Mouse (Mus musculus) gastrocnemius, adult 8-10 months (tissue): Measurements from ENCODE around the gene Tbx1. TPM values are rescaled to one million over a fixed set of nuclear protein-coding genes. Genes with fewer than 3 reads are reported as not detected.

Experiments used
- DNase-seq, 2 experiments: peaks; one replicate each; pipeline ENCODE4 v3.0.0; 2022; ENCODE audit warnings: low spot score in 2 of 2
- total RNA-seq, 4 experiments: library from RNA; stranded (reverse); gene quantifications; 2 replicates each; pipeline ENCODE4 v1.2.4; 2022

The Tbx1 gene
- total RNA-seq: 1 to 10 TPM; 3.0 to 5.8 (median 3.9) TPM

DNA sequence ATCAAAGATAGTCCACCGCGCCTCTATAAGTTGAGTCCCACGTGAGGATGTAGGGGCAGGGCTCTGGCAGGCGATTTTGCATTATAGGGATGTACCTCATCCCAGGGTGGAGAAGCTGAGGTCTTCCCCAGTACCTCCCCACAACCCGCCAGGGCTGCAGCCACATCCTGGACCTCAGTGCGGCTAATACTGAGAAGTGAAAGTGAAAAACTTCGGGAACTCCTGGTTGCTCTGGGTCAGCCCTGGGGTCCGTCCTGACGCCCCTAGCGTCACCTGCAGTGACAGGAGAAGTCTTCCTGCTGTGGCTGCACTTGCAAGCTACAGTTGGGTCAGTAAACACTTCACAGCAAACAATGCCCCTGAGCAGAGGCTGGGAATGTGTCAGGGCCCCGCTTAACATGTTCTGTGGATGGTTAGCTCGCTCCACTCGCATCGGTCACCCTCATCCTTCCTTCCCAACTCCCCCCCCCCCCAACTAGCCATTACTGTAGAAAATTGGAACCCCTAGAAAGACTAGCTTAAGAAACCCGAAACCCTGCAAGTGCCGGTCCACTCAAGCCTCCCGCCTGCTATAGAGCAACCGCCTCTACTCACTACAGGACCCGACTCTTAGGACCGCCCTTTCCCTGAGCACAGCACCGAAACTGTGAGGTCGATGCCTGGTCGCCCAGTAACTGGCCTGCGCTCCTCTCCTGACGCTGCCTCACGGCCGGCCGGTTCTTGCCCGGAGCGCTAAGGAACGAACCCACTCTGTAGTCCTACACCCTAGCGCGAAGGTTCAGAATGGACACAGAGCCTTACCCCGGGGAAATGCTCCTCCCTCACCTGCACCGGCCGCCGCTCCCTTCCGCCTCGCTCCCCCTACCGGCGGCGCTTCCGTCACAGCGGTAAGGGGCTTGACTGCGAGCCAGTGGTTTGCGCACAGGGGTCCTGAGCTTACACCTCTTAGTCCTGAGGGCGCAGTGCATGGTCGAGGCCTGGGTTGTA lies at the start of gene Tbx1:
Gene Tbx1 (minus strand): TSS at position 868 of the 987 bp plus-strand sequence.
- DNase-seq: no peak

DNA sequence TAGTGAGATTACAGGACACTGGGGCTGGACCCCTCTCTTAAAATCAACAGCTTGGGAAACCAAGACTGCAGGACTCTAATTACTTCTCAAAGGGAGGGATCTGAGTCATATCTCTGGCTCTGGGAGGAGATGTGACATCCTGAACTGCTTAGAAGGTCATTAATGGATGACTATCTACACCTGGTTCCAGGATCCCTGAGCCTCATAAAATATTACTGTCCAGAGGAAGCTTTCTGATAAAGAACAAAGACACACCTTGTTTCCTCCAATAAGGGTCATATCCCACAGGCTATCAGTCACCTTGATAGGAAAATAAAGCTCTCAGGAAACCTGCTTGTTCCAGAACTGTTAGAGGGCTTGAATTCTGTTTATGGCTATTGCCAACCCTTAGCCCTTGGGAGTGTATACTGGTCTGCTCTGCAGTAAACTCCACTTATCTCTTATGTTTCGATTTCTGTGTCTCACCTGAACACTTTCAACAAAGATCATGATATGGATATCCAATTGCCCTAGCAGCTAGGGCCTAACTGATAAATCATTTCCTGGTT lies 49.0 kb upstream of the Tbx1 start:
- no peak for DNase-seq

DNA sequence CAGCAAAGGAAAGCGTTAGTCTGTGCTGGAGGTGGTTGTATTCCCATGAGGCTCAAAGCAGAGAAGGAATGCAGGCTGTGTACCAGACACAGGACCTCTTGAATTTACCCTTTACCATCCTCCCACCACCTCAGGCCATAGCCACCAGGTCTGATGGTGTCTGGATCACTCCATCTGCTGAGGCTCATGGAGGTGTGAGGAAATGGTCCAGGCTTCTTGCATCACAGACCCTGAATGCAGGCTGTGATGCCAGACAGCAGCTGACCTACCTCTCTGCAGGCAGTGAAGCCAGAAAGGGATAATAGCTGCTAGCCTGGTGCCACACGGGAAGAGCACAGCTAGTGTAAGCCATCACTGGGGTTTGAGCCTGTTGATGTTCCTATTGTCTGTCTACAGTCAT lies 47.9 kb upstream of the Tbx1 start:
- no peak for DNase-seq

DNA sequence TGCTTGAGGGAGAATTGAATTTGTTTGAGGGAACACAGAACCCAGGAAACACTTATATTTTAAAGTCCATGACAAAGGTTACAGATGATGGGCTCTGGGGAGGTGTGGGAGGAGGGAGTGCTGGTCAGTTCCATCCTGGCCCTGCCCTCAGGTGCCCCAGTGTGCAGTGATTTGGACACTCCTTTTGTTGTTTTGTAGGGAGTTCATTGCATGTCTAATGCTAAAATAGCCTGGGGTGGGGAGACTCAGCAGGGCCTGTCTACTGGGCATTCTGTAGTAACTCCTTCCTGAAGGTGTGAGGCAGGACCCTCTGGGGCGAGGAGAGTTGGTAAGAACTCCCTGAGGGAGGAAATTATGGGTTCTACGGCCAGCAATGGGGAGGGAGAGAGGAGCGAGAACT lies 46.3 kb upstream of the Tbx1 start:
- no peak for DNase-seq

DNA sequence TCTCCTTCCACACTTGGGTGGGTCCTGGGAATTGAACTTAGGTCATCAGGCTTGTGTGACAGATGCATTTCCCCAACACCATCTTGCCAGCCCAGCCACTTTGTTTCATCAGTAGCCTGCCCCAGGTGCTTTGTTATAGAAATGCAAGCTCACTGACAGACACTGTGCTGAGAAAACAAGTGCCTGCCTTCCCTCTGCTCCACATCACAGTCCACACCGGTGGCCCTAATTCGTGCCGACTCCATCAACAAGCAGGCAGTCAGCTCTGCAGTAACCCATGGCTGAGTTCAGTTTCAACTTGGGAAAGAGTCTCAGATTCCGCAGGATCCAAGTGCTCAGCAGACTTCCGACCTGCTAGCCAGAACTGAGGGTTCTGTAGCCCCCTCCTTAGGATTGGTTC lies 45.9 kb upstream of the Tbx1 start:
- DNase-seq: no peak

DNA sequence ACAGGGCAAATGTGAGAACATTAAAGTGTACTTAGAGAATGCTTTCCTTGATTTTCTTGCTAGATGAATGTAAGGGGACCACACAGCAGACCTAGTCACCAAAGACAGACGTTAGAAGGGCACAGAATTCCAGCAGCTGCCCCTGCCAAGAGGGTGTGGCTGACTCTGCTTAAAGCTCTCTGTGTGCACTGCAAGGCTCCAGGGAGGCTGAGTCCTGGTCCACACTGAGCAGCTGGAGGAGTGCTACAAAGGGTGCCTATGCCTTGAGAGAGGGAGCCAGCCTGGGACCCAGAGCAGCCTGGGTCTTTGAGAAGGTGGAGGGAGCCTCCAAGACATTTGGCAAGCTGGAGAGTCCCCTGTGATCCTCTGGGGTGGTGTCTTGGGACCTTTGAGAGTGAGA lies 42.9 kb upstream of the Tbx1 start:
- no peak for DNase-seq

DNA sequence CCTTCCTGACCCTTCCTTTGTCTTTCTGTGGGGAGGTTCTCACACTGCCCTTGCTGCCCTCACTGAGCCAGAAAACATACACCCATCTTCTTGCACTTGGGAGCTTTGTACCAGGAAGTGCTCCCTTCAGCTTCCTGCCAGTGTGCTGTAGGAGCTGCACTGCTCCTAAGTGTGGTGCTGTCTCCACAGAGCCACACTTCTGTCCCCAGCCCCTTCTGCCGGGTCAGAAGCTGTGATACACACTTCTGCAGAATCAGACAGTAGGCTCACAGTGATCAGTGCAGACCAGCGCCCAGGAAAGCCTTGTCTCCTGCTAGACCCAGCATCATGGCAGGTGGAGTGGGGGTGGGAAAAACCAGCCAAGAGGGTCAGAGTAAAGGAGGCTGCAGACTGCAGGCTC lies 42.3 kb upstream of the Tbx1 start:
- no peak for DNase-seq

DNA sequence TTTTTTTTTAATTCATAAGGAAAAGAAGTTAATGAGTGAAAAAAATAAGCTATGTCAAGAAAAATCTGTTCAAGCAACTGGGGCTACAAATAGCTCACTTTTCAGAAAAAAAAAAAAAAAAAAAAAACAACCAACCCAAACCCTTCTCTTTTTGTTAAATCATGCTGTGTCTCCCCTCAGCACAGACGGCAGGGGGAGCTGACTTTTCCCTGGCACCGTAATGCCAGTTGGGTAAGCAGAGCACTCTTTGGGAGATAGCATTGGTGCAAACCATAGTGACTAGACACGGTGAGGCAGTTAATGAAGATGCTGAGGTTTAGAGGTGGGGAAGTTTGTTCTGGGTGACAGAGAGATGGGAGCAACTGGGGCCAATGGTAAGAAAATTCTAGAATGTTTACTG lies 41.6 kb upstream of the Tbx1 start:
- no peak for DNase-seq

DNA sequence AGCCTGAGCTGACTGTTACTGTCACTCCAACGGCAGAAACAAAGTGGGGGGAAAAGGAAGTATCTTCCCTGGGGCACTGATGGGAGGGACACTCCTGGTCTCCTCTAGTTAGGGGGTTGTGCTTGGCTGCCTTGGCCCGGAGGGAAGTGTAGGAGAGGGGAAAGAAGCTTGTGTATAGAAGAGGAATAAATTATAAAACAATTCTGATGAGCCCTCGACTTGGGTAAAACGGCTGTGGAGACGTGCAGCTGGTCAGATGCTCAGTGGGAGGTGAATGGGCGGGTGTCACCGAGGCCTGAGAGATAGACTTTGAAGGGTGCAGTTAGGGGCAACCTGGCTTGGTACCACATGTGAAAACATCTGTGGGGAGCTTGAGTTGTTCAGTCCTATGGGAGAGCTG lies 40.7 kb upstream of the Tbx1 start:
- DNase-seq: no peak

DNA sequence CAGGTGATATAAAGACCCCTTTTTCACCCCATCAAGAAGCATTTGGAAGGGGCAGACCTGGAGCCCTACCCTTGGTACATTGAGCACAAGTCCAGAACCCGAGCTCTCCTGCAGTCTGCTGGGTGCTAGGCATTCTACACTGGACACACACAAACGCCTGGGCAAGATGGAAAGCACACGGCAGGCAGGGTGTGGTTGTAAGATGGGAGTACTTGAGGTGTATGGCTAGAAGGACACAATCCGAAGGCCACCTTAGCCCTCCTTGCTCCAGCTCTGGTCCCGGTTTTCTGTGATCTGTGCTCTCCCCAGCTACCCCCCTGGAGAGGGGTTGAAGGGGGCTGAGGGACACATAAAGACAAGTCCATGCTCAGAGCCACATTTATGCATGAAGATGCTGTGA lies 39.8 kb upstream of the Tbx1 start:
- DNase-seq: no peak

DNA sequence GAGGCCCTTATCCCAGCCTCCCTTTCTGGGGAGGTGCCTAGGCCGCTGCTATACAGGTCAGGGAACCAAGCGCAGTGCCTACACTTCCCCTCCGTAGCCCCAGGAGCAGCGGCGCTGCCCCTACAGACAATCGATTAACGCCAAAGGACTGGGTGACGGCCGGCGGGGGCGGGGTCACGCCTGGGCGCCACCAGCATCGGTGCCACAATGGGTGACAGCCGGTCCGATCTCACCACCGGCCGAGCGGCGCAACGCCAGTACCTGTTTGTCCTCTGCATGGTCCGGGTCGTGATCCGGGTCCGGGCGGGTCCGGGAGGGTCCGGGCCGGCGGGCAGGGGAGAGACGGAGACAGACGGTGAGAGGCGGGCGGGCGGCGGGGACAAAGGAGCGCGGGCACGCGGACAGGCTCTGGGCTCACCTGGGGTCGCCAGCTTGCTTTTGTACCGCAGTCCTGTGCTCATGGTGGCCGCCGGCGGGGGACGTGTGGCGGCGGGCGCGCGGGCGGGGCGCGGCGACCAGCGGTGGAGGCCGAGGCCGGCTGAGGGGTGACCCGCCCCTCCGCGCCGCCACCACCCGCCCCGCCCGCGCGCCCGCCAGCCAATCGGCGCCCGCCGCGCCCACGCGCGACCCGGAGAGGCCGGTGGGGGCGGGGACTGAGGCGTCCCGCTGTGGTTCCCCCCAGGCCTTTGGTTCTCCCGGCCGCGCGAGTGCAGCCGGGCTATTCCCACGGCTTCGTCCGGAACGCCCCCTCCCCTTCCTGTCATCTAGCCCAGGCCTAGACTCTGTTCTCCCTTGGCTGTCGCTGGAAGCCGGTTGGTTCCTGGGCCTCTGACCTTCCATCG lies 39.1 kb upstream of the Tbx1 start, which contains the start of gene Sept5:
Gene Sept5 (minus strand): TSS at position 565 of the 842 bp plus-strand sequence.
- peak in 1 of 2 experiments; percentile 62 for DNase-seq

DNA sequence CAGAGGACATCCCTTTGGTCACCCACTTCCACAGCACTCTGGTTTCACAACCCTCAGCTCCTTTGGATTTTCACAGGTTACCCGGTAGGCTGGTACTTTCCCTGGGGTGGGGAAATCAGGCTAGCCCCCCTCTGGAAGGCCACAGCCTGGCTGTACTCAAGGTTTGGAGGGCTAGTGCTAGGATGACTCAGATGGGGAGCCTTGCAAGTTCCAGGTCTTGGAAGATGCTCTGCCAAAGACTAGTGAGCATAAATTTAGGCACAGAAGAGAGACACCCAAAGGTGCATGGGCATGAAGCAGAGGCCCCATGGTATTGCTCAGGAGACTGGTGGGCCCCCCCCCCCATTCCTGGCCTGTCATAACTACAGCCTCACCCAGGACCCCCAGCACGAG lies 38.5 kb upstream of the Tbx1 start:
- no peak for DNase-seq

DNA sequence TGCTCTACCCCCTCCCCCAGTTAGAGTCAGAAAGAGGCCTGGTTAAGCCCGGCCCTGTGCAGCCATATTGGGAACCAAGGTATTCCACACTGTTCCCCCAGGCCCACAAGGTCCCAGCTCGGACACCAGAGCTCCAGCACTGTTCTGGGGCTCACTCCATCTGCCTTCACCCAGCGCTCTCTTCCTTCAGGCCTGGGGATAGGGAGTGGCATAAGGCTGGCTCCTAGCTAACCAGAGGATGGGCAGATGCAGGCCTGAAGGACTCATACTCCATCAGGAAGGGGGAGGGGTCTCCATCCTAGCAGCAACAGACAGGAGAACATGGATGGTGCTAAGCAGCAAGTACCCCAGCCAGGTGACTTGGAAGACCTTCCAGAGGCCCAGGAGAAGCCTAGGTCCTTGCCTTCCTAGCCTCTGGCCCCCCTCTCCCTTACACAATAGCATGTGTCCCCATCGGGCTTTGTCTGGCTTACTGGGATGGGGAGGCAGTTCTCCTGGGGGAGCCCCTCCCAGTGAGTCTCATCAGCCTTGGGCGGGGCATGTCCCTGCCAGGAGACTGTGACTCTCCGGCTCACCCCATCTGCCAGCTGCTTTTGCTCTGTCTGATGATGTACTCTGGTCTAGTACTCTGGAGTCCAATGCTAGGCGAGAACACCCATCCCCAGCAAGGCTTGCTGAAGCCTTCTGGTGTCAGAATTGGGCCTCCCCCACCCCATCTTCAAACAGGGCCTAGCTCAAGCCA lies 37.9 kb upstream of the Tbx1 start:
- DNase-seq: no peak

DNA sequence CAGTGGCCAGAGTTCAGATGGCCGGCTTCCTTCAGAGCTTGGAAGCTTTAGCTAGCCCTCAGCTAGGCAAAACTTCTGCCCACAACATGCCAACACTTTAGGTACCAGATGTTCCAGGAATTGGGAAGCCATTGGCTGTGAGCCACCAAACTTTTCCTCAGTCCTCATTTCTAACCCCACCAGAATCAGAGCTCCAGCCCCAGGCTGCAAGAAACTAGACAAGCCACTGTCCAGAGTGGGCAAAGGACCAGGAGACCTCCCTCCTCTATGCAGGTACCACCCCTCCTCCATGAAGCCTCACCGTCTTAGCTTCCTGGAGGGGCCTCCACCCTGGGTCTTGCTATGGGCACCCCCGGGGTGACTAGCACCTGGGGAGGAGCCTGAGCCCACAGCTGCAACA lies 36.7 kb upstream of the Tbx1 start:
- DNase-seq: no peak

DNA sequence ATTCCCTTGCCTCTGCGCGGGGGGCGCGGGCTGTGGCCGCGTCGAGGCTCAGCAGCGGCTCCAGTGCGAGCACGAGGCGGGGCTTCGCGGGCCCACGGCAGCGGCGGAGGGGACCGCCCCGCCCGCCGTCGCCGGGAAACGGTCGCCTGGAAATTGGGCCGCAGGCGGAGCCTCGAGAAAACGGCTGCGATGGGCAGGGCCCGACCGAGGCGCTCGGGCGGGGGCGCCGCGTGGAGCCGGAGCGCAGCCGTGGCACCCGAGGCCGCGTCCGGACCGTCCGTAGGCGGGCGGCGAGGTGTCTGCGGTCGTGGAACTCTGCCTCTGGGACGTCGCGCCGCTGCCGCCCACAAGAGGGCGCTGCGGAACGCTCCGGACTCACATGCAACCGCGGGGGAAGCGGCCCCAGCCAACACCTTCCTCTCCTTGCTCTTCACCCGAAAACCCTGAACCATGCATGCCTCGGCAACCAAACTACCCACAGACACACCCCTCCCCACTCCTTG lies 36.0 kb upstream of the Tbx1 start, which contains the start of gene Gm49601:
Gene Gm49601 (minus strand): TSS at position 52 of the 503 bp plus-strand sequence.
- peak; percentile 70 to 79 for DNase-seq

DNA sequence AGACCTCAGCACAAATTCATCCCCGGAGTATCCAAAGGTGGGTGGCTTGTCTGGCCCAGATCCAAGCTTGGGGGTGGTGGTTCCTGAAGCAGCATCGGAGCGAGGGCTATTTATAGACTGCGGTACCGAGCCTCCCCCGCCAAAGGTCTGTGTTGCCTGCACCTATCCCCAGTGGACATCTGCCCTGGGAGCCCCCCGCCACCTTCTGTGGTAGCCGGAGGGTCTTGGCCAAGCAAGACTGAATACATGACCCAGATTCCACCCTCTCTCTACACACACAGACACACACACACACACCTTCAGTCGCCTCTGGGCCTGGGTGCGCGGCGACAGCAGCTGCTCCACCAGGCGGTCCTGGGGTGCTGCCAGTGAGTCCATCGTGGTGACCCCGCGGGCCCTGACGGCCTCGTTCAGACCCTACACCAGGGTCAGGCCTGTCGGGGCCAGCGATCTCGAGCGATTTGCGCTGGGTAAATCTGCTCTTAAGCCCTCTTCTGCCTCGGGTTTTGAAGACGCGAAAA lies 35.4 kb upstream of the Tbx1 start:
- no peak for DNase-seq

DNA sequence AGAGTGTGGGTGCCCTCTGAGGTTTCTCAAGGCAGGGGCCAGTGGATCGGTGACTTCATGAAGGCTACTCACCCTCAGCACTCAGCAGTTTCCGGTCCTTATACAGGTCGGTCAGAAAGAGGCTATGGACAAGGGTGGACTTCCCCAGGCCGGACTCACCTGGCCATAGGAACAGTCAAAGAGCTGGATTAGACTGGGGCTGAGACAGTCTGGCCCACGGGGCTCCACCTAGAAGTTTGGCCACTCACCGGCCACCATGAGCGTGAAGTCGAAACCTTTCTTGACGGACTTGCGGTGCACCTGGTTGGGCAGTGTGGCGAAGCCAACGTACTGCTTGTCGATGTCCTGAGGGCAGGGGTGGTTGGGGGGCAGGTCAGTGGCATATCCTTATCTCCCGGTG lies 34.6 kb upstream of the Tbx1 start:
- DNase-seq: no peak

DNA sequence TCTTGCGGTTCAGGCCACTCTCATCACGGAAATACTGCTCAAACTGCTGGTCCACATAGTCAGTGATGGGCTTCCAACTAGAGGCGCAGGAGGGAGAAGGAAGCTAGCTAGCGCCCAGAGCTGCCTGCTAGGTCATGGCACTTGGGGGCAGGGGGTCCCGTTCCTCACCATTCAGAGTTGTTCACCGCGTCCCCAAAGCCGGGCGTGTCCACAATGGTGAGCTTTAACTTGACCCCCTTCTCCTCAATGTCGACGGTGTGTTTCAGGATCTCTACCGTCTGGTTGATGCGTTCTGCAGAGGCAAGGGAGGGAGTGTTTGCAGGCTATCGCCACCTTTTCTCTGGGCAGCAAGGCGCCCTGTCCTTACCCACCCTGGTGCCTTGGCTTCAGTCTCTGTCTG lies 34.2 kb upstream of the Tbx1 start:
- no peak for DNase-seq

DNA sequence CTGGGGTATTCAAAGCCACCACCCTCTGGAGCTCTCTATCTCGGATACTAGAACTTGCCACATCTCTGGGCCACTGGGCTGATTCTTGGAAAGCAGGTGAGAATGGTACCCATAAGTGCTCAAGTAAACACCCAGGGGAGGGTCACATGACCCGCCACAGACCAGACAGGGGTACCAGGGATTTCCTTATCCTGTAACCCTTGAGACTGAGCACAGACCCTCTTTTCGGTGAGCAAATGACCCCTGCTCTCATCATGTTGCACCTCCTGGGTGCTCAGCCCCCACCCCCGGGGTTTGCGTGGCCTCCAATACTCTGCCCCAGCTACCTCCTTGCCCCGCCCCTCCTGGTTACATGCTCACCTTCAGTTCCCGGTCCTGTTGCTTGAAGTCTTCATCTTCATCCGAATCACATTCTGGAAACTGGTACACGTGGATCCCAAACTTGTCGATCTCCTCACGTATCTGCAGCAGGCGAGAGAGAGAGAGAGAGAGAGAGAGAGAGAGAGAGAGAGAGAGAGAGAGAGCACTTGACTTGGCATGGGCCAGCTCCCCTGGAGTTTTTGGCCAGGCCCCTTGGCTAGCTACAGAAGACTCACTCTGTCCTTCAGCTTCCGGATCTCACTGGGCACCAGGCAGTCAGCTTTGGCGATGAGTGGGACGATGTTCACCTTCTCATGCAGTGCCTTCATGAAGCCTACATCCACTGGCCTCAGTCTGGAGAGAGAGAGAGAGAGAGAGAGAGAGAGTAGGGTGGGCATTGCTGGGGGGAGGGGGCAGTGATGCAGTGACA lies 33.5 kb upstream of the Tbx1 start:
- no peak for DNase-seq
